Mouse (Mus musculus): ENCODE data around the gene Olfr1153. TPM values are rescaled to one million over a fixed set of nuclear protein-coding genes. Genes with fewer than 3 reads are reported as not detected.

Gene Olfr1153
- total RNA-seq (2021): not detected
- long read RNA-seq, experiment 1: 0 reads
- long read RNA-seq, experiment 2: 0 reads

DNA sequence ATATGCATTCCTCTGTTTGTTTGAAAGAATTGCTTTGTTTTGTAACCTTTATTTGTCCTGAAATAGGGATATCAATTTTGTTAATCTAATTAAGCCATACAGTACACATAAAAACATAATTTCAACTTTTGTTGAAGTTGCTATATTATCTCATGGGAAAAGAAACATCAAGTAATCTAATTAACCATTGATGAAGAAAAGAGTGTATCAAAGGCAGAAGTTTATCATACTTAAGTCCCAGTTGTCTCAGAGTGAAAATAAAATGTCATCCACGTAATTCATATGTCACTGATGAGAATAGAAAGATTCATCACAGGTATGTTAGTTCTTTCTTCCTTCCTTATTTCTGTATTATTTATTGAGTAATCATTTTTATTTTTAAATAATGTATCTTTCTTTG lies at the start of gene Olfr1153:
Gene Olfr1153, plus strand, starts transcription at position 301 of the 400 bp plus-strand sequence.
- DNase-seq (ENCODE audit: low spot score in 2 of 2): no peak
- intact Hi-C loops (cut with DNase I): no loop called here

DNA sequence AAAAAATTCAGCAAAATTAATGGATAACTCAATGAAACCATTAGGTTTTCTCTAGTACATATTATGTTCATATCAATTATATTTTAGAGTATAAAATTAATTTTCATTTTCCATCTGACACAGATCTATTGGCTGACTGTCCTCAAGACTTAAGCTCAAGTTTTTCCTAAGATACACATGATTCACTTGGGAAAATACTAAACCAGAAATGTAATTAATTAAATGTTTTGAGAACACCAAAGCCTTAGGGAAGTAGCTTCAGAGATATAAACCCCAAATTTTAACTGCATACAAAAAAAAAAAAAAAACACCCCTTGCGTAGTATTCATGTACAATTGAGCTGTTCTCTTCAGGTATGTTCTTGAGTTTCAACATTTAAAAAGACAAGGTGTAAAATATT lies 39.2 kb upstream of the Olfr1153 start, which contains the start of gene Olfr1151:
Gene Olfr1151, plus strand, starts transcription at position 301 of the 400 bp plus-strand sequence.
- intact Hi-C loops (cut with DNase I): no loop called here
- no peak for DNase-seq (ENCODE audit: low spot score in 2 of 2)

DNA sequence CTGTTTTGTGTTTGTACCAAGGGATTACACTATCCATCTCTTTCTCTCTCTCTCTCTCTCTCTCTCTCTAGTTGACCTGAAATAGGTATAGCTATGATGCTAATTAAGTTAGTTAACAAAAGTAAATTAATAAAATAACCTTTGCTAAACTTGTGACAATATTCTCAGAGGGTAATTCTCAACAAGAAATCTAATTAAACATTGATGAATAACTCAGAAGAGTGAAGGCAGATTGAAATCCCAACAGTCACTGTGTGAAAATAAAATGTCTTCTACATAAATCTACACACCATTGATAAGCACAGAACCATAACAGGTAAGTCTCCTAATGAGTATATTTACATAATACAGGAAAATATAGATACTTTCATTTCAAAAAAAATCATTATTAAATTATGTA lies 28.6 kb upstream of the Olfr1153 start, which contains the start of gene Olfr1152:
Gene Olfr1152, plus strand, starts transcription at position 301 of the 400 bp plus-strand sequence.
- intact Hi-C loops (cut with DNase I): no loop called here
- no peak for DNase-seq (ENCODE audit: low spot score in 2 of 2)

DNA sequence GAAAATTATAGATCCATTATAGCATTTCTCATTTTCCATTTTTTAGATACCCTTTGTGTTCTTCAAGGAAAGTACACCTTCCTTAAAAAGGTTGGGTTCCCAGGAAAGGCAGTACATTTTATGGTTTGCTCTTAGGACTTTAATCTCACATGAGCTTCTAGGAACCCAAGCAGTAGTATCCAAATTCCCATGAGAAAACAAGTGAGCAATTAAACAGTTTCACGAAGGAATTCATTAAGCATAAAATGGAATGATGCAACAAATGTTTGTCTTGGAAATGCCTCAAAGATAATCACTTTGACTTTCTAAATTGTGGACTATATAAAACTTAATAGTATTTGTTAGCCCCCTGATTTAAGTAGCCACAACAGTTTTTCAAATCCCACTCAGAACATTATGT lies 10.3 kb downstream of the Olfr1153 start, which contains the start of gene Olfr1154:
Gene Olfr1154, minus strand, starts transcription at position 101 of the 400 bp plus-strand sequence.
- intact Hi-C loops (cut with DNase I): no loop called here
- no peak for DNase-seq (ENCODE audit: low spot score in 2 of 2)

DNA sequence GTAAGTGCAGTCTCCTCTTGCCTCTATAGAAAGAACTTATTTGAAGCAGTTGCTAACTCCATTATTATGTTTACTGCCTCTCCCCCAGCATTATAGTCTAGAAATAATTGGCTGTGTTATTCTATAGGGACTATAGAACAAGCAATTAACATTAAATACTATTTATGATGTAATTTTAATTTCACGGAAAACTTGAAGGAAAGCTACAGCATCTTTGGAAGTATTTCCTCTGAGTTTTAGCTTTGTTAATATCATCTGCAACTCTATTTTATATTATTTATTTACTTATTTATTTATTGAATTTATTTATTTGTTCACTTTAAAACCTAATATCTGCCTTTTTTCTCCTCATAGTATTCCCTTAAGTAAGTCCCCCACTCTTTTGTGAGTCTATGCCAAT lies 50.3 kb downstream of the Olfr1153 start, which contains the start of gene Olfr1155:
Gene Olfr1155, minus strand, starts transcription at position 101 of the 400 bp plus-strand sequence.
- intact Hi-C loops (cut with DNase I): no loop called here
- no peak for DNase-seq (ENCODE audit: low spot score in 2 of 2)

Other genes starting within 250 kb of the Olfr1153 start
- gene Olfr1133, start 247.6 kb upstream of the Olfr1153 start, total RNA-seq (2021): not detected
- gene Olfr1134, start 236.5 kb upstream of the Olfr1153 start, total RNA-seq (2021): not detected
- gene Olfr1135, start 221.3 kb upstream of the Olfr1153 start, total RNA-seq (2021): not detected
- gene Olfr1136, start 201.0 kb upstream of the Olfr1153 start, total RNA-seq (2021): not detected
- not detected for gene Olfr1137, start 181.8 kb upstream of the Olfr1153 start, total RNA-seq (2021)
- gene Olfr1138, start 155.0 kb upstream of the Olfr1153 start, total RNA-seq (2021): not detected
- gene Olfr1140, start 151.2 kb upstream of the Olfr1153 start, total RNA-seq (2021): not detected
- not detected for gene Olfr1141, start 141.0 kb upstream of the Olfr1153 start, total RNA-seq (2021)
- gene Olfr152, start 115.5 kb upstream of the Olfr1153 start, total RNA-seq (2021): not detected
- not detected for gene Olfr1143, start 94.4 kb upstream of the Olfr1153 start, total RNA-seq (2021)
- gene Olfr1145, start 85.1 kb upstream of the Olfr1153 start, total RNA-seq (2021): not detected
- gene Olfr1148, start 64.4 kb upstream of the Olfr1153 start, total RNA-seq (2021): not detected
- gene Olfr1150-ps1, start 51.0 kb upstream of the Olfr1153 start, total RNA-seq (2021): not detected
- gene Olfr1151, start 39.1 kb upstream of the Olfr1153 start, total RNA-seq (2021): not detected
- gene Olfr1152, start 28.5 kb upstream of the Olfr1153 start, total RNA-seq (2021): not detected
- not detected for gene Olfr1154, start 10.2 kb downstream of the Olfr1153 start, total RNA-seq (2021)
- not detected for gene Olfr1155, start 50.2 kb downstream of the Olfr1153 start, total RNA-seq (2021)
- not detected for gene Olfr1156, start 58.1 kb downstream of the Olfr1153 start, total RNA-seq (2021)
- gene Olfr1157, start 73.3 kb downstream of the Olfr1153 start, total RNA-seq (2021): not detected
- gene Olfr74, start 79.7 kb downstream of the Olfr1153 start, total RNA-seq (2021): not detected
- not detected for gene Olfr1158, start 95.2 kb downstream of the Olfr1153 start, total RNA-seq (2021)
- not detected for gene Olfr1160, start 113.3 kb downstream of the Olfr1153 start, total RNA-seq (2021)
- not detected for gene Olfr1161, start 127.8 kb downstream of the Olfr1153 start, total RNA-seq (2021)
- not detected for gene Olfr73, start 142.7 kb downstream of the Olfr1153 start, total RNA-seq (2021)
- gene Olfr1162, start 156.2 kb downstream of the Olfr1153 start, total RNA-seq (2021): not detected
- not detected for gene Olfr1163, start 176.9 kb downstream of the Olfr1153 start, total RNA-seq (2021)
- gene Olfr1164, start 199.0 kb downstream of the Olfr1153 start, total RNA-seq (2021): not detected
- gene Olfr1166, start 233.3 kb downstream of the Olfr1153 start, total RNA-seq (2021): not detected